Mouse (Mus musculus) Patski (cell line): ENCODE results near the gene Sema6d. TPM values are rescaled to one million over a fixed set of nuclear protein-coding genes. Genes with fewer than 3 reads are reported as not detected.

Source experiments
- ATAC-seq: fragments of 100-300 bp; one replicate; pipeline ENCODE4 v1.8.0; 2021
- CTCF ChIA-PET: fragments of 350-600 bp; sonication (Branson Sonifier 250); formaldehyde crosslinking; loops from one replicate; lab custom pipeline; 2022; ENCODE audit warnings: inconsistent platforms; lab: Charles Lee
- POLR2A ChIA-PET: fragments of 350-600 bp; sonication (Branson Sonifier 250); formaldehyde crosslinking; loops from one replicate; lab custom pipeline; 2022; ENCODE audit warnings: antibody characterized with exemption, inconsistent platforms; lab: Charles Lee
- DNase-seq: peaks from one replicate; pipeline ENCODE4 v3.0.0-alpha.2; 2011; ENCODE audit warnings: low read depth, low spot score
- H3K27me3 ChIP-seq: fragments of 371-371 bp; one replicate; pipeline ENCODE4 v1.5.1; 2021
- CTCF ChIP-seq: fragments of 100-300 bp; IDR thresholded peaks from one replicate; pipeline ENCODE4 v1.5.1; 2021
- in situ Hi-C: fragments of 300-500 bp; cut with MboI; formaldehyde crosslinking; loops from 3 replicates; pipeline ENCODE4 v1.11.1; 2018; ENCODE audit warnings: low pct_unique_long_range_greater_than_20kb, mixed read lengths
- polyA plus RNA-seq: library from polyadenylated mRNA; unstranded; gene quantifications from one replicate; pipeline ENCODE4 v1.2.3, GENCODE M21; 2021

Sema6d gene
- polyA plus RNA-seq, 1 experiment from 2014 or later, result 2.7 TPM

- POLR2A ChIA-PET, result no interaction called here
- DNase-seq (no peak), ATAC-seq (no peak)
- no peak for TF ChIP-seq CTCF
- no peaks in the 10 kb centered on the region for H3K27me3 ChIP-seq
- CTCF ChIA-PET, result no interaction called here
- in situ Hi-C loops, result no loop called here
Measured at GRCm38 (mm10) chr2:124397304-124397703, 307.5 kb downstream of the Sema6d start.

- no peak for ATAC-seq
- POLR2A ChIA-PET, result no interaction called here
- in situ Hi-C loops, result no loop called here
- no peak for TF ChIP-seq CTCF
- DNase-seq, result no peak
- H3K27me3 ChIP-seq, result no peaks in the 10 kb centered on the region
- CTCF ChIA-PET, result no interaction called here
Measured at GRCm38 (mm10) chr2:124399611-124400010, 309.8 kb downstream of the Sema6d start.

GRCm38 (mm10) chr2:124401727-124402380 lies 312.1 kb downstream of the Sema6d start:
- CTCF ChIA-PET, result interaction anchor here (1.1 kb wide), 1 partner anchor 10 kb away, joined by 3 read pairs; no protein-coding TSS in a partner anchor
- POLR2A ChIA-PET, result interaction anchor here (0.6 kb wide), 1 partner anchor 14 kb away, joined by 3 read pairs; no protein-coding TSS in a partner anchor
- DNase-seq (no peak), ATAC-seq (no peak)
- in situ Hi-C loops, result no loop called here
- no peaks in the 10 kb centered on the region for H3K27me3 ChIP-seq
- TF ChIP-seq CTCF, result no peak

- ATAC-seq (no peak), DNase-seq (no peak)
- in situ Hi-C loops, result no loop called here
- ChIA-PET CTCF (no interaction called here), POLR2A (no interaction called here)
- TF ChIP-seq CTCF, result no peak
- no peaks in the 10 kb centered on the region for H3K27me3 ChIP-seq
Measured at GRCm38 (mm10) chr2:124403571-124403970, 313.8 kb downstream of the Sema6d start.

GRCm38 (mm10) chr2:124403981-124404380 lies 314.2 kb downstream of the Sema6d start:
- ChIA-PET CTCF (no interaction called here), POLR2A (no interaction called here)
- no peak for TF ChIP-seq CTCF
- ATAC-seq (no peak), DNase-seq (no peak)
- in situ Hi-C loops, result no loop called here
- no peaks in the 10 kb centered on the region for H3K27me3 ChIP-seq

GRCm38 (mm10) chr2:124404631-124405562 lies 315.1 kb downstream of the Sema6d start:
- DNase-seq, result no peak
- in situ Hi-C loops, result no loop called here
- CTCF ChIA-PET, result no interaction called here
- TF ChIP-seq CTCF, result no peak
- H3K27me3 ChIP-seq, result no peaks in the 10 kb centered on the region
- ATAC-seq, result no peak
- POLR2A ChIA-PET, result no interaction called here

- ATAC-seq, result no peak
- ChIA-PET CTCF (interaction anchor here (1.7 kb wide), 1 partner anchor 14 kb away, joined by 3 read pairs; no protein-coding TSS in a partner anchor), POLR2A (no interaction called here)
- no peaks in the 10 kb centered on the region for H3K27me3 ChIP-seq
- no peak for TF ChIP-seq CTCF
- no peak for DNase-seq
- in situ Hi-C loops, result no loop called here
Measured at GRCm38 (mm10) chr2:124408956-124409355, 319.2 kb downstream of the Sema6d start.

- no peak for DNase-seq
- TF ChIP-seq CTCF, result no peak
- H3K27me3 ChIP-seq, result no peaks in the 10 kb centered on the region
- ChIA-PET POLR2A (no interaction called here), CTCF (no interaction called here)
- in situ Hi-C loops, result no loop called here
- no peak for ATAC-seq
Measured at GRCm38 (mm10) chr2:124416730-124417129, 327.0 kb downstream of the Sema6d start.

- CTCF ChIA-PET, result no interaction called here
- TF ChIP-seq CTCF, result no peak
- no peak for ATAC-seq
Measured at GRCm38 (mm10) chr2:124418319-124418718, 328.6 kb downstream of the Sema6d start.

GRCm38 (mm10) chr2:124420170-124420825 lies 330.5 kb downstream of the Sema6d start:
- no peak for ATAC-seq

More at GRCm38 (mm10) chr2:124418319-124418718, 328.6 kb downstream of the Sema6d start:
- POLR2A ChIA-PET, result no interaction called here
- in situ Hi-C loops, result no loop called here
- DNase-seq, result no peak
- H3K27me3 ChIP-seq, result no peaks in the 10 kb centered on the region

More at GRCm38 (mm10) chr2:124420170-124420825, 330.5 kb downstream of the Sema6d start:
- no peak for TF ChIP-seq CTCF
- no peaks in the 10 kb centered on the region for H3K27me3 ChIP-seq
- ChIA-PET POLR2A (no interaction called here), CTCF (interaction anchor here (1.1 kb wide), 1 partner anchor 9 kb away, joined by 5 read pairs; no protein-coding TSS in a partner anchor)
- in situ Hi-C loops, result no loop called here
- no peak for DNase-seq
